Mouse (Mus musculus) CH12.LX (cell line): ENCODE measurements around the gene Zfp334.

ENCODE experiments used
- CTCF ChIP-seq, 2 experiments: IDR thresholded peaks in 1 of 2; conservative IDR thresholded peaks in 1 of 2; 2 replicates each; pipeline ENCODE4 v1.5.1; 2011 to 2012; ENCODE audit warnings: low read depth in 2 of 2, low read length in 2 of 2, improper control_type of control experiment in 1 of 2, inconsistent platforms in 1 of 2, mild to moderate bottlenecking in 1 of 2, moderate library complexity in 1 of 2
- KAT2A ChIP-seq: IDR thresholded peaks from 2 replicates; pipeline ENCODE4 v1.6.1; 2012; ENCODE audit warnings: low read length, improper control_type of control experiment, inconsistent platforms; ENCODE audit not compliant: insufficient replicate concordance
- SMC3 ChIP-seq: IDR thresholded peaks from 2 replicates; pipeline ENCODE4 v1.6.1; 2011; ENCODE audit warnings: low read depth, low read length, improper control_type of control experiment

DNA sequence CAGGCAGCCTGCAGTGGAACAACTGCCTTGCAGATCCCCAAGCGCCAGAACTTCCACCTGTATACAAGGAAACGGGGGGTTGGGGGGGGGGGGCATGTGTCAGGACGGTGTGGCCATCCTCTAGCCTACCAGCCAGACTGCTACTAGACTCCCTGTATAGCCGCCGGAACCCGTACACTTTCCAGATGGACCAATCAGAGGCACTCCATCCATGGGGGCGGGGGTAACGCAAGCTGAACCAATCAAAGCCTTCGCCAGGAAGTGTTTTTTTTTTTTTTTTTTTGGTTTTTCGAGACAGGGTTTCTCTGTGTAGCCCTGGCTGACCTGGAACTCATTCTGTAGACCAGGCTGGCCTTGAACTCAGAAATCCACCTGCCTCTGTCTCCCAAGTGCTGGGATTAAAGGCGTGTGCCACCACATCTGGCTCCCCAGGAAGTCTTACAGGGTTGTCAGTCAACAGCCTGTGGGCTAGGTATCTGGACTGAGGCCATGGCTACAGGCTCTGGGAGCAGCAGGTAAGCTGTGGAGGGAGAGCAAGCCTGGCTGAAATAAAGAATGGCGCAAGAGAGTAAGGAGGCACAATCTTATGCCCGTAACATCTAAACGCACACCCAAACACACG, 10.2 kb upstream of the Zfp334 start:
- TF ChIP-seq CTCF (conservative IDR thresholded peaks at IDR 0.05 in 1 of 2, IDR thresholded peaks at IDR 0.05 in 1 of 2; ENCODE audit: low read depth in 2 of 2, low read length in 2 of 2): no peak
- TF ChIP-seq SMC3: no peak
- no peak for TF ChIP-seq KAT2A
